Mouse (Mus musculus) limb, embryonic 13.5 days (tissue): ENCODE measurements around the gene Casc3. TPM values are rescaled to one million over a fixed set of nuclear protein-coding genes. Genes with fewer than 3 reads are reported as not detected.

Source experiments
- ATAC-seq: fragments of 200-750 bp; cut with Nextera tagmentation; 2 replicates; pipeline ENCODE4 v1.8.0; 2017; ENCODE audit warnings: low read depth, moderate number of reproducible peaks, moderate TSS enrichment; ENCODE audit not compliant: low FRiP score
- H3K27ac ChIP-seq: fragments of 300-500 bp; sonication (generic); 2 replicates; pipeline ENCODE4 v1.5.1; 2015; ENCODE audit warnings: inconsistent platforms, mild to moderate bottlenecking, moderate library complexity
- H3K27me3 ChIP-seq: fragments of 300-500 bp; sonication (generic); 2 replicates; pipeline ENCODE4 v1.6.1; 2015; ENCODE audit warnings: mild to moderate bottlenecking, inconsistent platforms
- H3K36me3 ChIP-seq: fragments of 300-500 bp; sonication (generic); 2 replicates; pipeline ENCODE4 v1.6.1; 2015; ENCODE audit warnings: inconsistent platforms, mild to moderate bottlenecking, moderate library complexity
- H3K4me1 ChIP-seq: fragments of 300-500 bp; sonication (generic); 2 replicates; pipeline ENCODE4 v1.6.1; 2015; ENCODE audit warnings: inconsistent platforms
- H3K4me2 ChIP-seq: fragments of 300-500 bp; sonication (generic); replicated peaks from 2 replicates; pipeline ENCODE4 v1.6.1; 2015; ENCODE audit warnings: inconsistent platforms, mild to moderate bottlenecking, moderate library complexity
- H3K4me3 ChIP-seq: fragments of 300-500 bp; sonication (generic); 2 replicates; pipeline ENCODE4 v1.5.1; 2015; ENCODE audit warnings: moderate library complexity, mild to moderate bottlenecking, inconsistent platforms
- H3K9ac ChIP-seq: fragments of 300-500 bp; sonication (generic); 2 replicates; pipeline ENCODE4 v1.6.1; 2015; ENCODE audit warnings: mild to moderate bottlenecking, inconsistent platforms
- H3K9me3 ChIP-seq: fragments of 300-500 bp; sonication (generic); 2 replicates; pipeline ENCODE4 v1.6.1; 2016; ENCODE audit warnings: inconsistent platforms
- WGBS: fragments of 180-500 bp; shearing (Covaris S2); methylation state at CpG from one replicate; pipeline ENCODE4 v1.1.7; 2015; 5-methylcytosine and 5-hydroxymethylcytosine counted together
- polyA plus RNA-seq: library from polyadenylated mRNA; unstranded; fragments of >200 nt; fragmentation: Nextera tagmentation; extraction: Ambion mirVana; gene quantifications from 2 replicates; pipeline ENCODE4 v1.2.1, GENCODE M21; 2015

Casc3 gene
- polyA plus RNA-seq, 1 experiment from 2014 or later: 39.5 TPM

DNA sequence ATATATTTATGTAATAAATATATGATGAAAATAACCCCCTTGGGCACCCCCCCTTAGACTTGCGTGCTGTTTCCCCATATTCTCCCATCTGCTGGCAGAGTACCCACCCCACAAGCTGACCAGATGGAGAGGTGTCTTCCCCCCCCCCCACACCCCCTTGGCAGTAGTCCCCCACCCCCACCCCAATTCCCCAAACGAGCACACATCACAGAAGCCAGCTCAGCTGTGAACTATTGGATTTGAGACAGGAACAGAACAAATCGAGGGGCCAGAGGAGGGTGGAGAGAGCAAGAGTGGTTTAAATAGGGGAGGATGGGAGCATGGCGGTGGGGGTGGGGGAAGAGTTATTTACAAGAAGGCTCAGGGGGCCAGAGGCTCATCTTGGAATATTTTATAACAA lies 37.0 kb upstream of the Casc3 start:
- Histone ChIP-seq H3K27me3 (no peaks in the 10 kb centered on the region), H3K4me3 (peak overlapping the region; percentile 12; the same call in 1 of the 2 replicates), H3K36me3 (peaks cover 67% of the 10 kb centered on the region), H3K4me2 (peak overlapping the region; percentile 45), H3K4me1 (peaks cover 39% of the 10 kb centered on the region), H3K9me3 (no peaks in the 10 kb centered on the region), H3K27ac (no peak overlapping the region), H3K9ac (no peak overlapping the region)
- no peak for ATAC-seq
- 20% methylated on average over 4 of the region's 4 CpGs for WGBS

DNA sequence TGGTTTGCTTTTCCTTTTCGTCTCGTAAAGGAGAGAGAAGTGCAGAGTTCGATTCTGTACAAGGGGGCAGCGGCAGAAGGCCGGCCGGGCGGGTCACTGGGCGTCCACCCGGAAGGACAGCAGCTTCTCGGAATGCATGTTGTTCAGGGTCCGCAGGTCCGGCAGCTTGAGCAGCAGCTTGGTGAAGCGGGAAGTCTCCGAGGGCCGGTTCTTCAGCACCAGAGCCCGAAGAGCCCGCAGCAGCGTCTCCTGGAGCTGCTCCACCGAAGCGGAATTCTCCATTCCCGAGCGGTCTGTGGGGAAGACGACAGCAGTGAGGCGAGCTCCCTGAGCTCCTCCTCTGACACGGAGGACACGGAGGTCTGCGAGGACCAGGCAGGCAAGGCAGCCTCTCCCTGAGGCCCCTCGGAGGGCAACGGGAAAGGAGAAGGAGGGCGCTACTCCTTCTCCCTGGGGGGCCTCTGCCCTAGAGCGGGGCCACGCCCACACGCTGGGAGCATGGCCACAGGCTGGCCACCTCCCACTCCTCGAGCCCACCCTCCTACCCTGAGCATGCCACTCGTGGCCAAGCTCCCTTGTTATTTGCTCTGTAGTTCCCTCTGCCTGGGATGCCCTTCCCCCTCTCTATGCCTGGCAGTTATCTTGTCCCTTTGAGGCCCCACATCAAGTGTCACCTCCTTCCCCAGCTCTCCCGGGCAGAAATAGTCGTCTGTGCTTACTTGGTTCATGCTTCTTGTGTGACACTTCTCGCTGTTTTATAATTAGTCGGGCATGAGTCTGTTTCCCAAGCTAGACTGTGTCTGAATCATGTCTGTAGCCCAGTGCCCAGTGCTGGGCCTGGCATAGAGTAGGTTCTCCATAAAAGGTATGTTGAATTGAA lies 36.3 kb upstream of the Casc3 start:
- H3K36me3 ChIP-seq: peaks cover 61% of the 10 kb centered on the region
- no peaks in the 10 kb centered on the region for H3K27me3 ChIP-seq
- WGBS: 33% methylated on average over 34 of the region's 39 CpGs
- peak overlapping the region; percentile 45 for H3K4me2 ChIP-seq
- H3K4me1 ChIP-seq: peaks cover 45% of the 10 kb centered on the region
- H3K4me3 ChIP-seq: peak overlapping the region; percentile 12
- H3K9ac ChIP-seq: no peak overlapping the region
- H3K9me3 ChIP-seq: no peaks in the 10 kb centered on the region
- no peak for ATAC-seq
- H3K27ac ChIP-seq: no peak overlapping the region

DNA sequence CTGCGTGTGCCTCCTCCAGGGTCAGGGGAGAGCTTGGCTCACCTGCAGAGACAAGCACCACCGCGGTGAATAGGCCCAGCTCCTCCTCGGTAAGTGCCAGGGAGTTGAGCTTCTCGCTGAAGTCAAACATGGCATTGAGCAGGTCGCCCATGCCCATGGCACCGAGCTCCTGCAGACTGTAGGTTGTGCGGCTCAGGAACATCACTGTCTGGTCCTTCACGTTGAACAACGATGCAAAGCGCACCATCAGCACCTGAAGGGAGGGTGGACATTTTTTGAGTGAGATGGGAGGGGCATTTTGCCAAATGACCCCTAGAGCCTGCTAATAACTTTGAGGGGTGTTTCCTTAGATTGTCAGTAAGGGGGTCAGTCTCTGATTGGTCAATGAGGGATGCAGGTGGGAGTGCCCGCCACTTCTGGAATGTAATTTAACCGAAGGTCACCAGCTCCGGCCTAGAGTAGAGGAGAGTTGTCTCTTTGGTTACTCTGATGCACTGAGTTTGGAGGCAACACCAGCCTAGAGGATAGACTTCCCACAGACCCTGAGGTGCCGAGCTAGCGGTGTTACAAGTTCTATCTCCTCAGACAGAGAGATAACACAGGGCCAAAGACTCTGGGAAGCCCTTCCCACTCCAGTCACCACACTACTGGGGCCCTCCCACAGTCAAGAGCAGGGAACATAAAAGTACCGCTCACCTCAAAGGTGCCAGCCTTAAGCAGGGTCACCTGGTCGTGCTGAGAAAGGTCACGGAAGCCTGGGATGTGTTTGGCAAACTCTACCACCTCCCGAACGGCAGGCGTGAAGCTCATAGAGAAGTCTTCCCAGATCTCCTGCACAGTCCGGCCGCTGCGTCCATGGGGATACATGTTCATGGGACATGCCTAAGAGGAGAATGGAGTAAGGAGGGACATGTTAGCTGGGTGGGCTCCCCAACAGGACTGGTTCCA lies 35.4 kb upstream of the Casc3 start:
- no peaks in the 10 kb centered on the region for H3K9me3 ChIP-seq
- H3K4me2 ChIP-seq: no peak overlapping the region
- H3K4me1 ChIP-seq: peaks cover 52% of the 10 kb centered on the region
- WGBS: 89% methylated on average over 25 of the region's 25 CpGs
- no peaks in the 10 kb centered on the region for H3K27me3 ChIP-seq
- H3K36me3 ChIP-seq: peaks cover 52% of the 10 kb centered on the region
- no peak overlapping the region for H3K27ac ChIP-seq
- no peak overlapping the region for H3K4me3 ChIP-seq
- no peak for ATAC-seq
- H3K9ac ChIP-seq: no peak overlapping the region

DNA sequence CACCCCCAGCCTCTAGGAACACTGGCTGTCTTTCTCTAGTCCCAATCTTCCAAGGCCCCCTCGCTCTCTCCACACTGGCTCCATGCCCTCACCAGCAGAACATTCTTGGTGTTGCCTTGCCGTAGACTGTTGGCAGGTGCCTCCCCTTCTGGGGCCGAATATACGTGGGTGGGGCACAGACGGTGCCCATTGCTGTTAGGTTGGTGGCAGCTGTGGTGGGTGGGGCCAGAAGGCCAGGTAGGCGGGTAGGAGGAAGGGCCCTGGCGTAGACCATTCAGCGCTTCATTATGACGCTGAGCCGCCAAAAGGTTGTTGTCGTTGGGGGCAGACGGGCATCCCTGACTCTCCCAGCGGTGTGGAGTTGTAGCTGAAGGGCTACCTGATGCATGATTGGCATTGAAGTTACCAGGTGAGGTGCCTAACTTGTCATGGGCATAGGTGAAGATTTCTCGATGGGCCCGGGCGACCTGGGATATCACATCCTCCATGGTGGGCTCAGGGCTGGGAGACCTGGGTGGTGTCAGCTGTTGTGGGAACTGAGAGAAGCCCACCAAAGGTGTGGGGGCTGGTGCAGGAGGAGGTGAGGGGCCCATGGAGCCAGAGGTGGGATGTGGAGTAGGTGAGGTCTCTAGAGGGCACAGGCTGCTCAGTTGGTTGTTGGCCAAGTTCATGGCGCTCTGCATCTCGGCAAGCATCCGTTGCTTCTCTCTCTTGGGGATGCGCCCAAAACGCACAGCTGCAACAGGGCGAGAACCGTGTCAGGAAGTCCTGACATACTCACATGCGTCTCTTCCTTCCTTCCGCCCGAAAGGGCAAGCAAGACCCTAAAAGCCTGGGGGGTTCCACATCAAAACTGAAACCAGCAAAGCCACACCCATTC lies 34.4 kb upstream of the Casc3 start:
- 91% methylated on average over 26 of the region's 26 CpGs for WGBS
- H3K27me3 ChIP-seq: no peaks in the 10 kb centered on the region
- H3K4me2 ChIP-seq: no peak overlapping the region
- peaks cover 57% of the 10 kb centered on the region for H3K4me1 ChIP-seq
- peaks cover 42% of the 10 kb centered on the region for H3K36me3 ChIP-seq
- no peaks in the 10 kb centered on the region for H3K9me3 ChIP-seq
- H3K4me3 ChIP-seq: no peak overlapping the region
- H3K27ac ChIP-seq: no peak overlapping the region
- H3K9ac ChIP-seq: no peak overlapping the region
- ATAC-seq: no peak

DNA sequence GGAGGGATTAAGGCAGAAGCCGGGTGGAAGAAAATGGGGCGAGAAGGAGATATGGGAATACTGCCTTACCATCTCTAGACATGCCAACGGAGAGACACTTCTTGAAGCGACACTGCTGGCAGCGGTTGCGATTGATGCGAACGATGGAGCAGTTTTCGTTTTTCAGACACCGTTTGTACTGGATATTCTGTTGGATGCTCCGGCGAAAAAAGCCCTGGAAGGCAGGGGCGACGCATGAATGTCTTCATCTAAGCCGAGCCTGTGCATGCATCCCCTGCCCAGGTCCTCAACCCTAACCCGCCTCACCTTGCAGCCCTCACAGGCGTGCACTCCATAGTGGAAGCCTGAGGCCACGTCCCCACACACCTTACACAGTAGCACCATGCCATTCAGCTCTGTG lies 33.6 kb upstream of the Casc3 start:
- Histone ChIP-seq H3K4me2 (no peak overlapping the region), H3K9me3 (no peaks in the 10 kb centered on the region), H3K36me3 (peaks cover 34% of the 10 kb centered on the region), H3K9ac (no peak overlapping the region), H3K4me1 (peaks cover 57% of the 10 kb centered on the region), H3K4me3 (no peak overlapping the region), H3K27me3 (no peaks in the 10 kb centered on the region), H3K27ac (no peak overlapping the region)
- ATAC-seq: no peak
- WGBS: 93% methylated on average over 18 of the region's 18 CpGs

DNA sequence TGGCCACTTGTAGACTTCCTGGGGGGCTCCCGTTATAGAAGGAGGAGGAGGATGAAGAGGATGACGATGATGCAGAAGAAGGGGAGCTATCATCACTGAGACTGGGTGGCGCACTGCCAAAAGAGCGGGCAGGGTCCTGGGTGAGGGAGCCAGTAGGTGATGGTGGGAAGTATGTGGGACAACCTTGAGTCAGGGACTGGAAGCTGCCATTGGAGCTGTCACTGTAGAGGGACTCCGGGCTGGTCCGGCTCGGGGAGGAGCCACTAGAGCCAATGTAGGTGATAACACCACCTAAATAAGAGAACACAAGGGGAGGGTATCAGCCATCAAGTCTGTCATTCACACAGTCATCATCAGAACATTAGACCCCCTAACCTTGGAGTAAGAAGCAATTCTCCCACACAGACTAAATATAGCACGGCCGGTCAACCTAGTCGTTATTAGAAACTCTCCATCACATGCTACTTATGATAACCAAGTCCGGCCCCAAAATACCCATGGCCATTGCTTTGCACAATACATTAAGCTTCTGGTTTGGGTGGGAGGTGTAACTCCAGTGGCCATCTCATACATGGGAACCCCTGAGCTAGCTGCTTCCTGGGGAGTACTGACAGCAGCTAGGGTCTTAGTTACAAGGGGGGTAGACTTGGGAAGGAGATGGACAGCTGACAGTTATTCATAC lies 32.7 kb upstream of the Casc3 start:
- H3K4me1 ChIP-seq: peaks cover 58% of the 10 kb centered on the region
- no peak for ATAC-seq
- no peak overlapping the region for H3K9ac ChIP-seq
- H3K4me2 ChIP-seq: no peak overlapping the region
- WGBS: 91% methylated on average over 11 of the region's 11 CpGs
- H3K9me3 ChIP-seq: no peaks in the 10 kb centered on the region
- peaks cover 32% of the 10 kb centered on the region for H3K36me3 ChIP-seq
- H3K27me3 ChIP-seq: no peaks in the 10 kb centered on the region
- no peak overlapping the region for H3K4me3 ChIP-seq
- H3K27ac ChIP-seq: no peak overlapping the region

DNA sequence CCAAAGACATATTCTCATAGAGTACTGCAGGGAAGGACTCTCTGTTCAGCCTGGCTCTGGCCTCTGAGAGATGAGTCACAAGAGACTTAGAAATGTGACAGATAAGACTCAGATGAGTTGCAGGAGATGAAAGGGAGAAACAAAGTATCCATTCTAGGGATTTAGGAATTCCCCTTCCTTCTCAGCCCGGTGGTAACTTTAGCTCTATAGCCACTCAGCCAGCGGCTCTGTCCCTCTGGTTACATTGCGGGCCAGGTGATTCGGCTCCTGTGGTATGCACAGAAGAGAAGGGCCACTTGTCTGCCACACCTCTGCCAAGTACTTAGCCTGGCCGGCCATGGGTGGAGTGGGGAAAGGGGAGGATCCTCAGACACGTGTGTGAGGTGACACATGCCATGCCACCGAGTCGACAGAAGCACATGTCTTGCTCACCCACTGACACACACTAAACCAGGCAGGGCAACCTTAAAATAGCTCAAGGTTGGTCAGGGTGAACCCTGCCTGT lies 32.0 kb upstream of the Casc3 start:
- Histone ChIP-seq H3K9me3 (no peaks in the 10 kb centered on the region), H3K9ac (0 out of 2 replicates have a peak overlapping the region, but pooled peaks have one; percentile 13), H3K4me1 (peaks cover 58% of the 10 kb centered on the region), H3K4me2 (0 out of 2 replicates have a peak overlapping the region, but pooled peaks have one; percentile 74), H3K27ac (no peak overlapping the region), H3K36me3 (peaks cover 32% of the 10 kb centered on the region), H3K4me3 (no peak overlapping the region), H3K27me3 (no peaks in the 10 kb centered on the region)
- no peak for ATAC-seq
- WGBS: 60% methylated on average over 8 of the region's 8 CpGs

DNA sequence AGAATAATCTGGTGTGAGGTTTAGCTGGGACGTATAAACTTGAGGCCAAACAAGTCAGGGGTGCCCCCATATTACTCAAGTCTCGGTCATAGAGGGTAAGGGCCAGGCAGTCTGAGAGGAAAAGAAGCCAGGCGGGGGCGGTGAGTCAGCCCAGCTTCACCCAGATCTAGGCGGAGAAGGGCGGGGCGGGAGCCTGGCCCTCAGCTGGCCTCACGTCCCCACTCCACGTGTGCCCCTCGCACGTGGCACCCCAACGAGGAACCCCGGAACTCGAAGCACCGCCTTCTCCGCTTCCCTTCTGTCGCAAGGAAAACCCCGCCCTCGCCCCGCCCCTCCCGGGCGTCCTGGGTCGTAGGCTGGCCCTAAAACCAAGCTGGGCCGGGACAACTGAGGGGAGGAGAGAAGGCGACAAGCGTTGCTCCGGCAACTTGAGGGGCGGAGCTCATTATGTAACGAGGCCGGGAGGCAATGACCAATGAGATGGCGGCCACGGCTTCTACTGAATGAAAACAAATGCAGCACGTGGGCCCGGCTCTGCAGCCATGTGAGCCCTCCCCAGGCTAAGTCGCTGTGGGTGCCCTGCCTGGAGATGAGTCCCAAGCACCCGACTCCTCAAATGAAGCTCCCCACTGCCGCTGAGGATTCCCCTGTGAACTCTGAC lies 30.9 kb upstream of the Casc3 start:
- H3K36me3 ChIP-seq: peaks cover 26% of the 10 kb centered on the region
- peak overlapping the region; percentile 40; the same call in 1 of the 2 replicates for H3K9ac ChIP-seq
- no peaks in the 10 kb centered on the region for H3K27me3 ChIP-seq
- 1% methylated on average over 37 of the region's 37 CpGs for WGBS
- peak overlapping the region; percentile 74 for H3K4me2 ChIP-seq
- no peaks in the 10 kb centered on the region for H3K9me3 ChIP-seq
- H3K4me3 ChIP-seq: peak overlapping the region; percentile 40
- peaks cover 52% of the 10 kb centered on the region for H3K4me1 ChIP-seq
- H3K27ac ChIP-seq: no peak overlapping the region
- peak; percentile 82 for ATAC-seq

DNA sequence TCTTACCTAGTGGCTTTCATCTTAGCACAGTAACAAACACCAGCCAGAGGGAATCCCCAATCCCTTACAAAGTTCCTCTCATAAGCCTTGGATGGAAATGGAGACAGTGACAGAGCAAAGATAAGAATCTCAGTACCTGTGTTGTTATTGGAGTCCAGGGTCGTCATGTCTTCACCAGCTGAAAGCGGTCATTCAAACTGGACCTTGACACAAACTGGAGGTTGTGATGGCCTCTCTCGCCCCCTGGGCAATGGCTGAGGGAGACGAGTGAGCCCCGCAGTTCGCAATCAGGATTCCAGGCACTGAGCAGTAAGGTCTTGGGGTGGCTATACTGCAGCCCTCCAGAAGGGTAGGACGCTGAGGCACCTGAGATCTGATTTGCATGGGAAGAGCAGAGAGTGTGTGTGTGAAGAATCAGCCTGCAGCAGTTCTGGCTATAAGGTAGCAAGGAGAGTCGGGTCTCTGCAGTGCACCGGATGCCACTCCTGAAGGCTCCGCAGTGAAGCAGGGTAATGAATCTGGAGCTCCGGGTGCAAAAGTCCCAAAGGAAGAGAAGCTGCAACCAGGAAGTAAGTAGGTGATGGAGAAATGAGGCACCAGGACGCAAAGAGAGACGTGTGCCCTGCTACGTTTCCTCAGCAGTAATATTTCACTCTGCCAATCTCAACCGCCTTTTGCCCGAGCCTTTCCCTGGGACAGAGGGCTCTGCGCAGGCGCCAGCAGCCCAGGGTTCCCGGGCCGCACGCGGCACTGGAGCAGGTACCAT lies 29.9 kb upstream of the Casc3 start, which contains the start of gene Nr1d1:
Gene Nr1d1, minus strand, starts transcription at position 752 of the 766 bp plus-strand sequence.
- H3K4me2 ChIP-seq: peak within 1 kb of the TSS; percentile 74
- H3K9ac ChIP-seq: peak within 1 kb of the TSS; percentile 56
- H3K27ac ChIP-seq: peak within 1 kb of the TSS; percentile 90
- no peaks in the 10 kb centered on the region for H3K9me3 ChIP-seq
- no peak; the same call in 1 of the 2 replicates for ATAC-seq
- H3K36me3 ChIP-seq: peaks cover 17% of the 10 kb centered on the region
- H3K4me1 ChIP-seq: peaks cover 52% of the 10 kb centered on the region
- WGBS: under 1% methylated on average over 22 of the region's 22 CpGs
- H3K27me3 ChIP-seq: no peaks in the 10 kb centered on the region
- H3K4me3 ChIP-seq: peak within 1 kb of the TSS; percentile 40
